Mouse (Mus musculus): ENCODE data around the gene Tmem121b. TPM values are rescaled to one million over a fixed set of nuclear protein-coding genes. Genes with fewer than 3 reads are reported as not detected.

Gene Tmem121b
- total RNA-seq (2014; fragmentation: Nextera tagmentation) (not detected in 2 replicates), total RNA-seq (2017) (0.05 and 0.06 TPM in 2 replicates), polyA plus RNA-seq (2012) (not detected in 2 replicates)

DNA sequence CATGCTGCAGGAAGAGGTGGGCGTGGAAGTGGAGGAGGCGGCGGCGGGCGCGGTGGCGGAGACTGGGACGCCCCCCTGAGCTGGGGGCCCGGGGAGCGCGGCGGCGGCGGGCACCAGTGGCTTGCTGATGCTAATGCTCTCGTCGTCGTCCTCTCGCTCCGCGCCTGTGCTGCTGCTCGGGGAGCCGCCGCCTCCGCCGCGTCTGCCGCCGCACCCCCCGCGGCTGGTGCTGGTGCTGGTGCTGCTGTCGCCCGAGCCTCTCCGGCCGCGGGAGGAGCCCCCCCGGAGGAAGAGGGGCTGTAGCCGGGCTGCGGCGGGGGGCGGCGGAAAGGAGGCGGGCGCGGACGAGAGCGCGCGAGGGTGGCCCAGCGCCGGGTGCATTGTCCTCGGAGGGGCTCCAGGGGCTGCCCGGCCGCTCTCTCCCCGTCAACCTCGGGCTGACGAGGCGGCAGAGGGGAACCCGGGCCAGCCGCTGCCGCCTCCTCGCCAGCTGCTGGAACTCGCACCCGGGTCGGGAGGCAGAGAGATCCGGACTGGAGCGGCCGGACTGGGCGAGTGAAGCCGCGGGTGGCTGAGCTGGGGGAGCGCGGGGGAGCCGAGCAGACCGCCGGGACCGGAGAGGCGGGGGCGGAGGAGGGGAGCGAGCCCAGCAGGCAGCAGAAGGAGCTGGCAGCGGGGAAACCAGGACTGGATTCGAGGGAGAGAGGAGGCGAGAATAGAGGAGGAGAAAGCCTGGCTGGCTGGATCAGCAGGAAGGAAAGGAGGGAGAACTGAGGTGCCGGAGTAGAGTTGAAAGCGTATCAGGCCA is at the start of gene Tmem121b:
Gene Tmem121b, minus strand, starts transcription at position 434 of the 808 bp plus-strand sequence.
- H3K4me3 ChIP-seq (ENCODE audit: low read depth, low read length), result no peak within 1 kb of the TSS; the same call in 1 of the 2 replicates
- TF ChIP-seq POLR2AphosphoS5 (IDR thresholded peaks at IDR 0.05; ENCODE audit: insufficient replicate concordance, low read depth, low read length) (no peak), TAL1 (conservative IDR thresholded peaks at IDR 0.05; ENCODE audit: low read depth, low read length) (no peak), CTCF (IDR thresholded peaks at IDR 0.05; ENCODE audit: low read depth, low read length) (no peak), GATA2 (IDR thresholded peaks at IDR 0.05; ENCODE audit: borderline replicate concordance, low read depth, low read length) (no peak), GATA1 (IDR thresholded peaks at IDR 0.05; ENCODE audit: borderline replicate concordance, low read length) (no peak)
- peaks cover 58% of the 10 kb centered on the region for H3K27me3 ChIP-seq (ENCODE audit: insufficient read depth, low read length)
- DNase-seq (ENCODE audit: low spot score), result no peak
- peaks cover 17% of the 10 kb centered on the region for H3K9me3 ChIP-seq (replicated peaks)
- H3K4me1 ChIP-seq (ENCODE audit: insufficient read depth, low read depth, low read length), result no peaks in the 10 kb centered on the region; the same call in 1 of the 2 replicates
- no peaks in the 10 kb centered on the region for H3K36me3 ChIP-seq (replicated peaks)
- ATAC-seq (ENCODE audit: extremely low read depth, insufficient number of reproducible peaks, low FRiP score, poor library complexity, severe bottlenecking), result no peak

- ATAC-seq (ENCODE audit: extremely low read depth, insufficient number of reproducible peaks, low FRiP score, poor library complexity, severe bottlenecking) (no peak), DNase-seq (ENCODE audit: low spot score) (no peak)
- Histone ChIP-seq H3K27me3 (ENCODE audit: insufficient read depth, low read length) (peaks cover 16% of the 10 kb centered on the region), H3K4me3 (ENCODE audit: low read depth, low read length) (no peak overlapping the region), H3K4me1 (ENCODE audit: insufficient read depth, low read depth, low read length) (peaks cover 12% of the 10 kb centered on the region), H3K36me3 (replicated peaks) (no peaks in the 10 kb centered on the region), H3K9me3 (replicated peaks) (peaks cover 6% of the 10 kb centered on the region)
- TF ChIP-seq TAL1 (conservative IDR thresholded peaks at IDR 0.05; ENCODE audit: low read depth, low read length), result no peak
- no peak for TF ChIP-seq GATA2 (IDR thresholded peaks at IDR 0.05; ENCODE audit: borderline replicate concordance, low read depth, low read length)
- TF ChIP-seq GATA1 (IDR thresholded peaks at IDR 0.05; ENCODE audit: borderline replicate concordance, low read length), result no peak
- 0 out of 2 replicates have a peak, but pooled peaks have one; percentile 3 for TF ChIP-seq CTCF (IDR thresholded peaks at IDR 0.05; ENCODE audit: low read depth, low read length)
- no peak for TF ChIP-seq POLR2AphosphoS5 (IDR thresholded peaks at IDR 0.05; ENCODE audit: insufficient replicate concordance, low read depth, low read length)
These were observed 48.5 kb upstream of the Tmem121b start for GRCm38 (mm10) chr6:120542061-120542460.

DNA sequence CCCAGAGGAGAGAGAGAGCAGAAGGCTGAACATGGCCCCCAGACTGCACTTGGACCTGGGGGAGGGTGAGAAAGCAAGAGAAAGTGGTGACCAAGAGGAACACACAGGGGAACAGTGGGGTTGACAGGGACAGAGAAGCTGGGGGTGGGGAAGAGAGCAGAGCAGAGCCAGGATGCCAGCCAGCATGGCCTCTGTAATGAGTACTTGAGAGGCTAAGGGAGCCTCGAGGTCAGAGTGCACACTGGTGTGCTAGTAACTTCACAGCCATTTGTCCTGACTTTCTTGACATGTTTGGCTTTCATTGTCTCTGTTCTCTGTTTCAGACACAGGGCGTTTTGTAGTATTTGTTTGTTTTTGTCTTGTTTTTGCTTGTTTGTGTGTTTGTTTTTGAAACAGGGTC is 47.8 kb upstream of the Tmem121b start:
- H3K4me1 ChIP-seq (ENCODE audit: insufficient read depth, low read depth, low read length), result peaks cover 12% of the 10 kb centered on the region
- H3K9me3 ChIP-seq (replicated peaks), result peaks cover 6% of the 10 kb centered on the region
- no peaks in the 10 kb centered on the region for H3K36me3 ChIP-seq (replicated peaks)
- no peak for DNase-seq (ENCODE audit: low spot score)
- no peak overlapping the region for H3K4me3 ChIP-seq (ENCODE audit: low read depth, low read length)
- TF ChIP-seq TAL1 (conservative IDR thresholded peaks at IDR 0.05; ENCODE audit: low read depth, low read length) (no peak), POLR2AphosphoS5 (IDR thresholded peaks at IDR 0.05; ENCODE audit: insufficient replicate concordance, low read depth, low read length) (no peak), GATA1 (IDR thresholded peaks at IDR 0.05; ENCODE audit: borderline replicate concordance, low read length) (no peak), GATA2 (IDR thresholded peaks at IDR 0.05; ENCODE audit: borderline replicate concordance, low read depth, low read length) (no peak), CTCF (IDR thresholded peaks at IDR 0.05; ENCODE audit: low read depth, low read length) (no peak)
- H3K27me3 ChIP-seq (ENCODE audit: insufficient read depth, low read length), result peaks cover 16% of the 10 kb centered on the region
- no peak for ATAC-seq (ENCODE audit: extremely low read depth, insufficient number of reproducible peaks, low FRiP score, poor library complexity, severe bottlenecking)

DNA sequence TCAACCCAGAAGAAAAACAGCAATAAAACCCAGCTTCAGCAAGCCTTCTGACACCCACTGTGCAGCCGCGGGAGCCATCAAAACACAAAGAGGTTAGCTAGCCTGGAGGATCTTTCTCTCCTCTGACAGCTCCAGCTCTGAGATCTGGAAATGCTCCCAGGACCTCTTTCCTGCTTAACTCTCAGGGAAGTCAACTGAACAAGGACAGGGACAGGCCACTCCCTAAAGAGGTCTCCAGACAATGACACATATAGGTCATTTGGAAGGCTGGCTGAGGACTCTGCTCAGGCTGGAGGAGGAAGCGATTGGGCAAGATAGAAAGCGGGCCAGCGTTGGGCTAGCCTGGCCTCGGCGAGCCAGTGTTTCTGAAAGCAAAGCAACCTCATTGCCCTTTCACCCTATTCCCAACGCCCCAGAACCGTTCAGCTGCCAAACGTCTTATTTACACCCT is 46.2 kb upstream of the Tmem121b start:
- DNase-seq (ENCODE audit: low spot score), result no peak
- TF ChIP-seq TAL1 (conservative IDR thresholded peaks at IDR 0.05; ENCODE audit: low read depth, low read length) (no peak), CTCF (IDR thresholded peaks at IDR 0.05; ENCODE audit: low read depth, low read length) (no peak), GATA1 (IDR thresholded peaks at IDR 0.05; ENCODE audit: borderline replicate concordance, low read length) (no peak), POLR2AphosphoS5 (IDR thresholded peaks at IDR 0.05; ENCODE audit: insufficient replicate concordance, low read depth, low read length) (no peak), GATA2 (IDR thresholded peaks at IDR 0.05; ENCODE audit: borderline replicate concordance, low read depth, low read length) (no peak)
- Histone ChIP-seq H3K4me1 (ENCODE audit: insufficient read depth, low read depth, low read length) (peaks cover 12% of the 10 kb centered on the region), H3K36me3 (replicated peaks) (no peaks in the 10 kb centered on the region), H3K27me3 (ENCODE audit: insufficient read depth, low read length) (peaks cover 20% of the 10 kb centered on the region), H3K9me3 (replicated peaks) (peaks cover 3% of the 10 kb centered on the region), H3K4me3 (ENCODE audit: low read depth, low read length) (no peak overlapping the region)
- no peak for ATAC-seq (ENCODE audit: extremely low read depth, insufficient number of reproducible peaks, low FRiP score, poor library complexity, severe bottlenecking)

DNA sequence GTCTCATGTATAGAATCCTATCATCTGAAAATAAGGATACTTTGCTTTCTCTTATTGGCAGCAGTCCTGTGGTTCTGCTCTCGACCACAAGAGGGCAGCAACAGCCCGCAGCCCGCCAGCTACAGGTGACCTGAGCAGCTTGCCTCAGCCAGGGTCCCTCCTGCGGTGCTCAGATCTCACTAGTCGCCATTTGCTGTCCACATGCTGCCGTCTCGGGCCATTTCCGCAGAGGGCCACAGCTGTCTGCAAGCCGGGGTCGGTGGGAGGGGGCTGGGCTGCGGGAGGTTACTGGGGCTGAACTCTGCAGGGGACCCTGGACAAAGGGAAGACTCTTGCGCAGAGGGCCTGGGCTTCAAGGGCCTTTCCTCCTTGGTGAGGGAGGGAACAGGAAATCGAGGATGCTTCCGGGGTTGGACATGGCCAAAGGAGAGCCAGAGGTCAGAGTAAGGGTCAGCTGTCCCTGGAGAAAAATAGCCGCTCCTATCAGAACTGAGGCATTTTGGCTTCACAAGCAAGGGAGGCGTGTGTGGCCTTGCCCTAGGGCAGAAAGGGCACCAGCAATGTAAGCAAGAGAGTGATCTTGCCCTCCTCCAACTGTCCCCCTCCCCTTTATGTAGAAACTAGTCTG is 45.6 kb upstream of the Tmem121b start:
- DNase-seq (ENCODE audit: low spot score), result peak; percentile 78
- Histone ChIP-seq H3K4me3 (ENCODE audit: low read depth, low read length) (peak overlapping the region; percentile 59; the same call in 1 of the 2 replicates), H3K4me1 (ENCODE audit: insufficient read depth, low read depth, low read length) (peaks cover 12% of the 10 kb centered on the region), H3K36me3 (replicated peaks) (no peaks in the 10 kb centered on the region), H3K27me3 (ENCODE audit: insufficient read depth, low read length) (peaks cover 18% of the 10 kb centered on the region; the same call in 1 of the 2 replicates), H3K9me3 (replicated peaks) (no peaks in the 10 kb centered on the region)
- TF ChIP-seq GATA1 (IDR thresholded peaks at IDR 0.05; ENCODE audit: borderline replicate concordance, low read length) (no peak), TAL1 (conservative IDR thresholded peaks at IDR 0.05; ENCODE audit: low read depth, low read length) (no peak), CTCF (IDR thresholded peaks at IDR 0.05; ENCODE audit: low read depth, low read length) (peak; percentile 93)
- peak; percentile 54 for ATAC-seq (ENCODE audit: extremely low read depth, insufficient number of reproducible peaks, low FRiP score, poor library complexity, severe bottlenecking)

- no peak for DNase-seq (ENCODE audit: low spot score)
- Histone ChIP-seq H3K36me3 (replicated peaks) (no peaks in the 10 kb centered on the region), H3K4me1 (ENCODE audit: insufficient read depth, low read depth, low read length) (peaks cover 22% of the 10 kb centered on the region), H3K9me3 (replicated peaks) (no peaks in the 10 kb centered on the region), H3K4me3 (ENCODE audit: low read depth, low read length) (no peak overlapping the region), H3K27me3 (ENCODE audit: insufficient read depth, low read length) (peaks cover 23% of the 10 kb centered on the region)
- no peak for ATAC-seq (ENCODE audit: extremely low read depth, insufficient number of reproducible peaks, low FRiP score, poor library complexity, severe bottlenecking)
- TF ChIP-seq CTCF (IDR thresholded peaks at IDR 0.05; ENCODE audit: low read depth, low read length) (no peak), GATA2 (IDR thresholded peaks at IDR 0.05; ENCODE audit: borderline replicate concordance, low read depth, low read length) (no peak), GATA1 (IDR thresholded peaks at IDR 0.05; ENCODE audit: borderline replicate concordance, low read length) (no peak), TAL1 (conservative IDR thresholded peaks at IDR 0.05; ENCODE audit: low read depth, low read length) (no peak), POLR2AphosphoS5 (IDR thresholded peaks at IDR 0.05; ENCODE audit: insufficient replicate concordance, low read depth, low read length) (no peak)
These were observed 42.7 kb upstream of the Tmem121b start for GRCm38 (mm10) chr6:120536337-120536736.
